Mouse (Mus musculus) liver, postnatal 0 days (tissue): ENCODE measurements at regions not wholly inside any gene's neighbourhood (a gene's known extent, or its start where the extent isn't known, plus 50 kb on each side); places are given as distances from the start of the nearest gene placed in this dataset.

Source experiments
- CTCF ChIP-seq: sonication (generic); IDR thresholded peaks from 2 replicates; pipeline ENCODE4 v1.5.1; 2016; ENCODE audit warnings: antibody characterized with exemption, low read depth
- EP300 ChIP-seq: IDR thresholded peaks from 2 replicates; pipeline ENCODE4 v1.6.1; 2016; ENCODE audit warnings: antibody characterized with exemption, low read depth, mild to moderate bottlenecking

DNA sequence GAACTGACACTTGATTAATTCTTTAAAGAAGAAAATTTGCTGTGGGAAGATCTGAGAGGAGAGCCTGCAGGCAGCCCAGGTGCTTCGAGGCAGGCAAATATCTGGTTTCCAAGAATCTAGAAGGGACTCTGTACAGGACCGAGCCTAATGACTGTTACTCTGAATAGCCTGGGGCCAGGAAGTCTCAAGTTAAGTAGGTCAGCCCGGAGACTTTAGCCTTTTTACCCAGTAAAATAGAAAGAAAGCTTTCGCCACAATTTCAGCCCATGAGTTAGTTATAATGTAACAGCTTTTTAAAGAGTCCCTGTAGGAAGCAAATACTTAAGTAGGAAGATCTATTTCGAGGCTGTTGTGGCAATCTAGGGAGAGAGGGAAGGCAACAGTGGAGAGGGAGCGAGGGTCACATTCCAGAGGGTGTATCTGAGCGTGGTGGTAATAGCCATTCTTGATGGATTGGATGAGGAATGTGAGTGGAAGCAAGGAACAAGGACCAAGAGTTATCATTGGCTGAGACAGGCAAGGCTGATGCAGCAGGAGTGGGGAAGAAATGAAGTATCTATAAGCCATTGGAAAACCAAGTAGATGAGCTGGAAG lies 50.2 kb upstream of the Fam184a start:
- no peak for TF ChIP-seq EP300
- no peak for TF ChIP-seq CTCF
